Mouse (Mus musculus) v-Abl transformed pro-B cells (cell line): ENCODE data around the gene Trpc4ap.
"Not testable (repeated sequence)": the region's sequence is repeated elsewhere in the genome, so short reads cannot be mapped to it uniquely, and the experiment has no call there.

Experiments
- in situ Hi-C, 2 experiments: fragments of 400-800 bp; cut with MboI; formaldehyde crosslinking; loops; one replicate each; pipeline ENCODE4 v1.15.1; 2025; ENCODE audit not compliant: unreplicated experiment in 2 of 2

The Trpc4ap gene

GRCm38 (mm10) chr2:155622606-155623005 is 69.6 kb downstream of the Trpc4ap start:
- in situ Hi-C loops: no loop called here

GRCm38 (mm10) chr2:155619817-155620216 is 72.4 kb downstream of the Trpc4ap start:
- in situ Hi-C loops: loop anchor here (5.0 kb wide), 2 partner anchors 103 to 108 kb away; partner anchors contain the start of genes Acss2 (in 1 of the 2) and Ggt7 (in 1 of the 2)

- in situ Hi-C loops: loop anchor here (5.0 kb wide), 2 partner anchors 100 to 105 kb away; partner anchors contain the start of genes Acss2 (in 1 of the 2) and Ggt7 (in 1 of the 2)
These were observed 75.2 kb downstream of the Trpc4ap start for GRCm38 (mm10) chr2:155616971-155617370.

GRCm38 (mm10) chr2:155613953-155614352 is 78.2 kb downstream of the Trpc4ap start:
- in situ Hi-C loops: no loop called here

- in situ Hi-C loops: no loop called here
These were observed 78.8 kb downstream of the Trpc4ap start for GRCm38 (mm10) chr2:155613326-155613755.

GRCm38 (mm10) chr2:155611834-155612550 is 80.2 kb downstream of the Trpc4ap start:
- in situ Hi-C loops: no loop called here

GRCm38 (mm10) chr2:155610978-155611377 is 81.2 kb downstream of the Trpc4ap start, which contains the start of gene Myh7b:
Myh7b (plus strand) TSS chr2:155611212.
- in situ Hi-C loops: no loop called here

GRCm38 (mm10) chr2:155606360-155606759 is 85.8 kb downstream of the Trpc4ap start:
- in situ Hi-C loops: no loop called here

- in situ Hi-C loops: not testable (repeated sequence)
These were observed 87.0 kb downstream of the Trpc4ap start for GRCm38 (mm10) chr2:155605236-155605589.

GRCm38 (mm10) chr2:155604560-155605235 is 87.5 kb downstream of the Trpc4ap start:
- in situ Hi-C loops: no loop called here

GRCm38 (mm10) chr2:155603707-155604106 is 88.5 kb downstream of the Trpc4ap start:
- in situ Hi-C loops: no loop called here

- in situ Hi-C loops: loop anchor here in 1 of 2 experiments (10.0 kb wide), 1 partner anchor 521 kb away; the partner anchor contains the start of gene Ahcy
These were observed 96.7 kb downstream of the Trpc4ap start for GRCm38 (mm10) chr2:155595516-155595915.

- in situ Hi-C loops: loop anchor here in 1 of 2 experiments (5.0 to 10.0 kb wide), 2 partner anchors 76 to 518 kb away; partner anchors contain the start of genes Acss2, Ahcy and Ggt7
These were observed 99.3 kb downstream of the Trpc4ap start for GRCm38 (mm10) chr2:155592854-155593283.

GRCm38 (mm10) chr2:155592137-155592853 is 99.9 kb downstream of the Trpc4ap start, which contains the start of gene Gss:
Gss (minus strand) TSS chr2:155592810.
- in situ Hi-C loops: loop anchor here in 1 of 2 experiments (5.0 to 10.0 kb wide), 2 partner anchors 75 to 517 kb away; partner anchors contain the start of genes Acss2, Ahcy and Ggt7

- in situ Hi-C loops: loop anchor here in 1 of 2 experiments (5.0 to 10.0 kb wide), 2 partner anchors 74 to 517 kb away; partner anchors contain the start of genes Acss2, Ahcy and Ggt7
These were observed 100.5 kb downstream of the Trpc4ap start for GRCm38 (mm10) chr2:155591676-155592075.

GRCm38 (mm10) chr2:155590876-155591275 is 101.3 kb downstream of the Trpc4ap start:
- in situ Hi-C loops: loop anchor here in 1 of 2 experiments (5.0 to 10.0 kb wide), 2 partner anchors 74 to 516 kb away; partner anchors contain the start of genes Acss2, Ahcy and Ggt7

- in situ Hi-C loops: no loop called here
These were observed 102.7 kb downstream of the Trpc4ap start for GRCm38 (mm10) chr2:155589521-155589920.

GRCm38 (mm10) chr2:155588136-155588535 is 104.0 kb downstream of the Trpc4ap start:
- in situ Hi-C loops: no loop called here

GRCm38 (mm10) chr2:155585486-155585885 is 106.7 kb downstream of the Trpc4ap start:
- in situ Hi-C loops: no loop called here

GRCm38 (mm10) chr2:155585082-155585481 is 107.1 kb downstream of the Trpc4ap start:
- in situ Hi-C loops: no loop called here
